Mouse (Mus musculus) gastrocnemius, postnatal 14 days (tissue): ENCODE results near the gene Tdpoz4. TPM values are rescaled to one million over a fixed set of nuclear protein-coding genes. Genes with fewer than 3 reads are reported as not detected.
"Not testable (repeated sequence)": the region's sequence is repeated elsewhere in the genome, so short reads cannot be mapped to it uniquely, and the experiment has no call there.

ENCODE experiments used
- DNase-seq: peaks from one replicate; pipeline ENCODE4 v3.0.0; 2021; ENCODE audit warnings: mixed read lengths
- intact Hi-C: fragments of 180-260 bp; cut with DNase I; formaldehyde crosslinking; loops from one replicate; pipeline ENCODE4 v1.15.1; 2025; ENCODE audit warnings: low total_unique reads
- long read RNA-seq, 2 experiments: library from polyadenylated mRNA; stranded (forward); transcript quantifications; one replicate each; pipeline ENCODE4 v2.0.0; 2021
- total RNA-seq, 2 experiments: library from RNA; stranded (reverse); gene quantifications; 2 replicates each; pipeline ENCODE4 v1.2.3; 2021

Tdpoz4 gene
- total RNA-seq: not detected
- long read RNA-seq, experiment 1: 0 reads
- long read RNA-seq, experiment 2: 0 reads

DNA sequence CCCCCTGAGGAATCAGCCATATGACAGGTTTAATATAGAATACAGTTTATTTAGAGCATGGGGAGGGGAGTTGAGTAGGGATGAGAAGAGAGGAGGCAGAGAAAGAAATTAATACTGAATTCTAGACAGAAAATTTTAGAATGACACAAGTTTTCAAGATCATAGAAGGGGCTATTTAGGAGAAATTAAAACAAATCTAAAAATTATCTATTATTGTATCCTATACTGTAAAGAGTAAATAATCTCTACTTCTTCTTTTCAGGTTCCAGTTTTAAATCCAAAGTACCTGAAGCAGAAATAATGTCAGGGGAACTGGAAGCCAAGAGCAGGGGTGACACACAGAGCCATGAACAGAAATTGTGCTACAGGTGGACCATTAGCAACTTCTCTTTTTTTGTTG is at the start of gene Tdpoz4:
Tdpoz4 (plus strand) TSS at position 301 of the 400 bp plus-strand sequence.
- intact Hi-C loops: not testable (repeated sequence)

DNA sequence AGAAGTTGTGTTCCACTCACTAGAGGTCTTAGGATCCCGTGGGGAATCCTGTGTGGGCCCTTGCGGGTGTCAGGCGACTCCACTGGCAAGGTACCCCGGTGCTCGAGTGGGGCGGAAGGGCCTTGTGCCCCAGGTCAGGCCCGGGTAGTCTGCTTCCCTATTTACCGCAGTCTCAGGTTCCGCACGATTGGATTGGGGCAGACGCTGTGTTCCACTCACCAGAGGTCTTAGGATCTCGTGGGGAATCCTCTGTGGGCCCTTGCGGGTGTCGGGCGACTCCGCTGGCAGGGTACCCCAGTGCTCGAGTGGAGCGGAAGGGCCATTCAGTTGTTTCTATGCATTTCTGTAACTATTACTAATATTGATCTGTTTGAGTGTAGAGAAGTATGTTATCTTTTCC is 42.2 kb upstream of the Tdpoz4 start:
- DNase-seq, intact Hi-C loops: not testable (repeated sequence)

More for the DNA sequence above, at the start of gene Tdpoz4:
- not testable (repeated sequence) for DNase-seq

DNA sequence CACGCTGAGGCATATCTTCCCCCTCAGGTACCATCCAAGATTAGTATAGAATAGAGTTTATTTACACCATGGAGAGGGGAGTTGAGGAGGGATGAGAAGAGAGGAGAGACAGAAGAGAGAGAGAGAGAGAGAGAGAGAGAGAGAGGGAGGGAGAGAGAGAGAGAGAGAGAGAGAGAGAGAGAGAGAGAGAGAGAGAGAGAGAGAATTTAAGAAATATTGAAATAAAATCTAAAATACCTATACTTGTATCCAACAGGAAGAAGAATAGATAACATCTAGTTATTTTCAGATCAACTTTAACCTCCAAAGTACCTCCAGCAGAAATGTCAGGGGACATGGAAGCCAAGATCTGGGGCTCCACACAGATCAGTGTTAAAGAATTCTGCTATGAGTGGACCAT is 23.5 kb upstream of the Tdpoz4 start, which contains the start of gene Gm5773:
Gm5773 (plus strand) TSS at position 301 of the 400 bp plus-strand sequence.
- DNase-seq, intact Hi-C loops: not testable (repeated sequence)

DNA sequence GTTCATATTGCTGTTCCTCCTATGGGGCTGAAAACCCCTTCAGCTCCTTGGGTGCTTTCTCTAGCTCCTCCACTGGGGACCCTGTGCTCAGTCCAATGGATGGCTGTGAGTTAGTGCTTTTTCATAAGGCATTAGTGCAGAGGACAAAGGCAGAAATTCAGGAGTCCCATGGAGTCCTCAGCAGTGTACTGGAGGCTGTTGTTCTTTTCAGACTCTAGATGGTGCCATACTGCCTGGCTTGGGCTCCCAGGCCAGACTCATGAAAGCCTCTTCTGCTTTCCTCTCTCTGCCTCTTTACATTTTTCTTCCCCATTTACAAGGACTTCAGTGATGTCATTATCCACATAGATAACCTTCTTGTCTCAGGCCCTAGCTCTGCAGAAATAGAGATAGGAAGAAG is 17.1 kb downstream of the Tdpoz4 start:
- DNase-seq, intact Hi-C loops: not testable (repeated sequence)

DNA sequence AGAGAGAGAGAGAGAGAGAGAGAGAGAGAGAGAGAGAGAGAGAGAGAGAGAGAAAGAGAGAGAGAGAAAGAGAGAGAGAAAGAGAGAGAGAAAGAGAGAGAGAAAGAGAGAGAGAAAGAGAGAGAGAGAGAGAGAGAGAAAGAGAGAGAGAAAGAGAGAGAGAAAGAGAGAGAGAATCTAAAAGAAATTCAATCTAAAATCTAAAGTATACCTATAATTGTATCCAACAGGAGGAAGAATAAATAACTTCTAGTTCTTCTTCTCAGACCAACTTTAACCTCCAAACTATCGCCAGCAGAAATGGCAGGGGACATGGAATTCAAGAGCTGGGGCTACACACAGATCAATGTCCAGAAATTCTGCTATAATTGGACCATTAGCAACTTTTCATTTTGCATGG is 29.5 kb downstream of the Tdpoz4 start, which contains the start of gene Tdpoz3:
Tdpoz3 (plus strand) TSS at position 301 of the 400 bp plus-strand sequence.
- intact Hi-C loops, DNase-seq: not testable (repeated sequence)

Other genes starting within 250 kb of the Tdpoz4 start
- gene S100a10, start 241.3 kb upstream of the Tdpoz4 start, total RNA-seq: 100 to 1,000 TPM; 102 to 107 TPM
- not detected for gene Tdpoz2, start 143.7 kb upstream of the Tdpoz4 start, total RNA-seq
- gene Tdpoz1, start 120.1 kb upstream of the Tdpoz4 start, total RNA-seq: not detected
- gene Gm37596, start 103.3 kb upstream of the Tdpoz4 start, total RNA-seq: not detected
- gene Gm5773, start 23.4 kb upstream of the Tdpoz4 start, total RNA-seq: not detected
- not detected for gene Tdpoz3, start 29.6 kb downstream of the Tdpoz4 start, total RNA-seq
- gene Gm9117, start 147.1 kb downstream of the Tdpoz4 start, total RNA-seq: not detected
- not detected for gene Tdpoz5, start 164.9 kb downstream of the Tdpoz4 start, total RNA-seq